Mouse (Mus musculus) layer of hippocampus, adult 8-10 months (tissue): Measurements from ENCODE around the gene Hist1h2ad. TPM values are rescaled to one million over a fixed set of nuclear protein-coding genes. Genes with fewer than 3 reads are reported as not detected.
"Not testable (repeated sequence)": the region's sequence is repeated elsewhere in the genome, so short reads cannot be mapped to it uniquely, and the experiment has no call there.

Experiments
- DNase-seq, 2 experiments: peaks; one replicate each; pipeline ENCODE4 v3.0.0; 2022; ENCODE audit warnings: low spot score in 2 of 2
- total RNA-seq, 4 experiments: library from RNA; stranded (reverse); gene quantifications; 2 replicates each; pipeline ENCODE4 v1.2.4; 2022

Hist1h2ad gene
- total RNA-seq, 4 experiments from 2014 or later = 3.0 to 11.0 (median 5.7) TPM

- DNase-seq = no peak
Observed at GRCm38 (mm10) chr13:23541497-23541896, 32.7 kb upstream of the Hist1h2ad start.

- DNase-seq = not testable (repeated sequence)
Observed at GRCm38 (mm10) chr13:23542225-23542980, 31.8 kb upstream of the Hist1h2ad start.

GRCm38 (mm10) chr13:23542999-23543607 is 31.1 kb upstream of the Hist1h2ad start, which contains the start of gene Hist1h2bh:
Gene Hist1h2bh, minus strand, starts transcription at chr13:23543392.
- peak; percentile 73 to 87 for DNase-seq

DNA sequence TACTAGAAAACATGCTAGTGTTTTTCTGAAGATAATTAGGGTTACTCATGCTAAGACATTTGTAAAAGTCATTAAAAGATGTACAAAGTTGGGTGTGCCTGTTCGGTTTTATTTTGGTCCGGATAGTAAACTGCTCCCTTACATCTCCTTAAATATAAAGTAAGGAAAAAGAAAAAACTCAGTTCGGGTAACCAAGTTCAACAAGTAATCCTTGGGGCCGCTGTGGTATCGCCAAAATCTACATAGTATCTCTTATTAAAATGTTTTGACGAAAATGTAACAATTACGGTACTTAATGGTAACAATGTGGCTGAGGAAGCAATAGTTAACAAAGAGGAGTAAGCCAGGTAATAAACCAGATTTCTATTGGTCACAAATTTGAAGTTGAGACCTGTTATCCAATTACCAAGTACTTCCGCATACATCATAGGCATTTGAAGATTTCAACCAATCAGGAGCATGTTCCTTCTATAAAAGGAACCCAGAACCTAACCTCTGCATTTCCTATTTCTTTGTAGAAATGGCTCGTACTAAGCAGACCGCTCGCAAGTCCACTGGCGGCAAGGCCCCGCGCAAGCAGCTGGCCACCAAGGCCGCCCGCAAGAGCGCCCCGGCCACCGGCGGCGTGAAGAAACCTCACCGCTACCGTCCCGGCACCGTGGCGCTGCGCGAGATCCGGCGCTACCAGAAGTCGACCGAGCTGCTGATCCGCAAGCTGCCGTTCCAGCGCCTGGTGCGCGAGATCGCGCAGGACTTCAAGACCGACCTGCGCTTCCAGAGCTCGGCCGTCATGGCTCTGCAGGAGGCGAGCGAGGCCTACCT is 30.0 kb upstream of the Hist1h2ad start, which contains the start of gene Hist1h3f:
Gene Hist1h3f (plus strand): TSS at position 88 of the 822 bp plus-strand sequence.
- peak in 1 of 2 experiments; percentile 69 for DNase-seq

DNA sequence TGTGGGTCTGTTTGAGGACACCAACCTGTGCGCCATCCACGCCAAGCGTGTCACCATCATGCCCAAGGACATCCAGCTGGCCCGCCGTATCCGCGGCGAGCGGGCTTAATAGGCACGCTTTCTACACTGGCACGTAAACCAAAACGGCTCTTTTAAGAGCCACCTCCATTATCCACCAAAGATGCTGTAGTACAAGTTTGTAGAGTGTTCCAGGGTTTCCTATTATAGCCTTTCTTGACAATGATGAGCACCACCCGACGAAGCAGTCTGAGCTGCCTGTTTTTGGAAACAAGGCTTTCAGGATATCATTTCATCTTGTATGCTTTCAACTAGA is 29.4 kb upstream of the Hist1h2ad start:
- DNase-seq = not testable (repeated sequence)

- no peak for DNase-seq
Observed at GRCm38 (mm10) chr13:23546694-23547093, 27.5 kb upstream of the Hist1h2ad start.

GRCm38 (mm10) chr13:23550761-23551145 is 23.4 kb upstream of the Hist1h2ad start:
- DNase-seq = no peak

DNA sequence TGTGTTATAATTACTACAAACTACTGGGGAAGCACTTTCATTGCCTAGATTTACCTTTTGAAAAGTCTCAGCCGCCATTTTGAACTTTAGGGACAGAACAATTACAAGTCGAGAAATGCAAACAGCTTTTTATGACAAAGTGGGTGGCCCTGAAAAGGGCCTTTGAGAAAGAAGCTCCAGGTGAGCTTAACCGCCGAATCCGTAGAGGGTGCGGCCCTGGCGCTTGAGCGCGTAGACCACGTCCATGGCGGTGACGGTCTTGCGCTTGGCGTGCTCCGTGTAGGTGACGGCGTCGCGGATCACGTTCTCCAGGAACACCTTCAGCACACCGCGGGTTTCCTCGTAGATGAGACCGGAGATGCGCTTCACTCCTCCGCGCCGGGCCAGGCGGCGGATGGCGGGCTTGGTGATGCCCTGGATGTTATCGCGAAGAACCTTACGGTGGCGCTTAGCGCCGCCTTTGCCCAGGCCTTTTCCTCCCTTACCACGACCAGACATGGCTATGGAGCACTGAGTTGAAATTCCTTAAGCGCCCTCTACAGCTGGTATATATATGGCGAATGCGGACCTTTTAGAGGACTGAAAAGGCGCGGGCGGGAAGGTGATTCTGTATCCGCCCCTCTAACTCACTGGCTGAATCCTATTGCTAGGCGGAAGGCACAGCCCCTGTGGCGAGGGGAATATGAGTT is 22.9 kb upstream of the Hist1h2ad start, which contains the start of gene Hist1h4f:
Gene Hist1h4f (minus strand): TSS at position 503 of the 689 bp plus-strand sequence.
- peak; percentile 91 to 93 for DNase-seq

DNA sequence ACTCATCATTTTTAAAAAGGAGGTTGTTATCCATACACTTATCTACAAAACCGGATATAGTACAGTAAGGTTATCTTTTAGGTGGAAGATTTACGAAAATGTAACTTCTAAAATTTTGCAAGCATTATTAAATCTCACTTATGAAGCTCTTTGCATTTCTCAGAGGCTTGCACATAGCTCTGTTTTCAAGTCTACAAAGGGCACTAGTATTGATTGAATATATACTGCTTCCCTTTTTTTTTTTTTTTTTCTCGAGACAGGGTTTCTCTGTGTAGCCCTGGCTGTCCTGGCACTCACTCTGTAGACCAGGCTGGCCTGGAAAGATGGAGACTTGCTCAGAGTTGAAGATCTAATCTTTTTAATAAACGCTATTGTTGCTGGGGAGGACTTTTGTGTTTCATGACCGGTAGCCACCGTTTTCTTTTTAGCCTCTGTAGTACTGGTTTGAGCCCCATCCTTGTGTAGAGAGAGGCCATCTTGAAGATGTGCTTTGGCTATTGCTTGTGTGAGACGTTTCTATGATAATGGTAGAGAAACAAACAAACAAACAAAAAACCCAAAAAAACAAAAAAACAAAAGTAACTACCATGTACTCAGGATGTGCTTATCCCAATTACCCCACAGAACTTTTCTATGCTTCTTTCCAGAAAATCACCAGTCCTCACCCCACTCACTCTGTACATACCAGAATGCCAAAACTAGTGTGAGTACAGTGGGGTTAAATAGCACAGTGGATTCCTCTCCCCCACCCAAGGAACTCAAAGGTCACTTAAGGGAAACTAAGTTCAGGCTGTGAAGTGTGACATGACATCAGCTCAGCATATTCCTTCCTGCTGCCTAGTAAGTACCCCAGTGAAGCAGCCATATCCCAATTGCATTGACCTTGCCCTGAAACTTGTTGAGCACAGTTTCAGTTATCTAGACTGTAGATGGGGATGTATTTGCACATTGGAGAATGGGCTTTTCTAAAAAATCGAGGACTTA is 22.0 kb upstream of the Hist1h2ad start:
- no peak for DNase-seq

- DNase-seq = no peak
Observed at GRCm38 (mm10) chr13:23552962-23553361, 21.2 kb upstream of the Hist1h2ad start, which contains the start of gene Hist1h1d. Gene Hist1h1d, plus strand, starts transcription at chr13:23553262.

DNA sequence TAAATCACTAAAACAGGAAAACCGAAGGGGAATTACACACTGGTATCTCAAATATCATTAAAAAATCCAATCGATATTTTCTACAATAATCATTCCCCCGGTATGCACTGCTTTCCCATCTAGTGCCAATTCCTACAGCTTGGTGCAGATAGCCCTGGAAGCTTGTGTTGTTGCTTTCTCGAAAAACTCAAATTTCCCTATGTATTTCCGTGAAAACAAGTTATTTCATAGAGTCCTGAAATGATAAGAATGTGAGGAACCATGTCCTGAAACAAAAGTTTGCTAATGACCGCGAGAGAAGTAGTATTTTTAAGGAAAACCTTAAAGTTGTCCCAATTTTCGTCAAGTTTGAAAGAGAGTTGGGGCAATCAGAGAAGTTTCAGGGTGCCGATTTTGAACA is 19.8 kb upstream of the Hist1h2ad start:
- no peak for DNase-seq

DNA sequence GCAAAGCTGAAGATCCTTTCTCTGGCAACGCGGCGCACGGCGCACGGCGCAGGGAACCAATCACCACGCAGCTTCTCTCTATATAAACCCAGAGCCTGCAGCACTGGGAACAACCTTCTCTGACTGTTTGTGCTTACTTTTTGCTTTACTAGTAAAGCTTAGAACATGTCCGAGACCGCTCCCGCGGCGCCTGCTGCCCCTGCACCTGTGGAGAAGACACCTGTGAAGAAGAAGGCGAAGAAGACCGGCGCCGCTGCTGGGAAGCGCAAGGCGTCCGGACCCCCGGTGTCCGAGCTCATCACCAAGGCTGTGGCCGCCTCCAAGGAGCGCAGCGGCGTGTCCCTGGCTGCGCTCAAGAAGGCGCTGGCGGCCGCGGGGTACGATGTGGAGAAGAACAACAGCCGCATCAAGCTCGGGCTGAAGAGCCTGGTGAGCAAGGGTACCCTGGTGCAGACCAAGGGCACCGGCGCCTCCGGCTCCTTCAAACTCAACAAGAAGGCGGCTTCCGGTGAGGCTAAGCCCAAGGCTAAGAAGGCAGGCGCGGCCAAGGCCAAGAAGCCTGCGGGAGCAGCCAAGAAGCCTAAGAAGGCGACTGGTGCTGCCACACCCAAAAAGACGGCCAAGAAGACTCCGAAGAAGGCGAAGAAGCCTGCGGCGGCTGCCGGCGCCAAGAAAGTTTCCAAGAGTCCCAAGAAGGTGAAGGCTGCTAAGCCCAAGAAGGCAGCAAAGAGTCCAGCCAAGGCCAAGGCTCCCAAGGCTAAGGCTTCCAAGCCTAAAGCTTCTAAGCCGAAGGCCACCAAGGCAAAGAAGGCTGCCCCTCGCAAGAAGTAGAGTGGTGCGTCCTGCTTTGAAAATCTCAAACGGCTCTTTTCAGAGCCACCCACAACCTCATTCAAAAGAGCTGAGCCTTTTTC is 19.0 kb upstream of the Hist1h2ad start:
- DNase-seq = peak; percentile 71 to 79

- peak; percentile 71 to 79 for DNase-seq
Observed at GRCm38 (mm10) chr13:23555839-23556416, 18.3 kb upstream of the Hist1h2ad start.

DNA sequence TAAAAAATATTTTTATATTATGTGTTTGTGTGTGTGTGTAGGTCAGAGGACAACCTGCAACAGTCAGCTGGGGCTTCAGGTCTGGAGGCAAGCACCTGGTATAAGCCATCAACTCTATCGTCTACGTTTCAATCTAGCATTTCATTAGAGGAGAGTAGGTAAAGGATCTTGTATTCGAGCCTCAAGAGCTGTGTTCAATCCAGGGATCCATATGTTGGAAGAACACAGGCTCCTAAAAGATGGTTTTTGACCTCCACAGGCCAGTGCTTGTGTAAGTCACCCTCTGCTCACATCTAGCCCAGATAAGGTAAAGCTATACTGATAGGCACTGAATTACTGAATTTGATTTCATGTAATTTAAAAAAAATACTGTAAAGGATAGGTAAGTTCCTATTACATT is 17.3 kb upstream of the Hist1h2ad start:
- DNase-seq = no peak

- DNase-seq = not testable (repeated sequence)
Observed at GRCm38 (mm10) chr13:23560699-23561098, 13.5 kb upstream of the Hist1h2ad start.

DNA sequence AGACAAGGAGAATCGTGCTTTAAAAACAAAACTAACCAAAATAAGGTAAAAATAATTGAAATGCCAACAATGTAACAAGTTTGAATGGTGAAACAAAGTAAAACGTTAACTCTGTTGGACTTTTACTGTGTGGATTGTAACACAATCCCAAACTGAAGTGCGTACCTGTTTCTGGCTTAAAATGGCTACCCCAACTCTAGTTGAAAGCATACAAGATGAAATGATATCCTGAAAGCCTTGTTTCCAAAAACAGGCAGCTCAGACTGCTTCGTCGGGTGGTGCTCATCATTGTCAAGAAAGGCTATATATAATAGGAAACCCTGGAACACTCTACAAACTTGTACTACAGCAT is 12.7 kb upstream of the Hist1h2ad start:
- DNase-seq = not testable (repeated sequence)

DNA sequence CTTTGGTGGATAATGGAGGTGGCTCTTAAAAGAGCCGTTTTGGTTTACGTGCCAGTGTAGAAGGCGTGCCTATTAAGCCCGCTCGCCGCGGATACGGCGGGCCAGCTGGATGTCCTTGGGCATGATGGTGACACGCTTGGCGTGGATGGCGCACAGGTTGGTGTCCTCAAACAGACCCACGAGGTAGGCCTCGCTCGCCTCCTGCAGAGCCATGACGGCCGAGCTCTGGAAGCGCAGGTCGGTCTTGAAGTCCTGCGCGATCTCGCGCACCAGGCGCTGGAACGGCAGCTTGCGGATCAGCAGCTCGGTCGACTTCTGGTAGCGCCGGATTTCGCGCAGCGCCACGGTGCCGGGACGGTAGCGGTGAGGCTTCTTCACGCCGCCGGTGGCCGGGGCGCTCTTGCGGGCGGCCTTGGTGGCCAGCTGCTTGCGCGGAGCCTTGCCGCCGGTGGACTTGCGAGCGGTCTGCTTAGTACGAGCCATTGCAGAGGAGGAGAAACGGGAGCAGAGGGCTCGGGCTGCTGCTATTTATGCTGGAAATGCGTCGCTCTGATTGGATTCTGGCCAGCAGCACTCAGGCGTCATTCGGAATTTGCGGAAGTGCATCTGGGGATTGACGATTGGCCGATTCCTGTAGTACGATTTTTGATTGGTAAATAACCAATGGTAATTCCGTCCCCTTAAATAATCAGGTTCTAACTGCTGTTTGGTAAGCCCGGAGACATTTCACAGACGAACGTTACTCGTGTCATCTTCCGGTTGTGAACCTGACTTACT is 12.1 kb upstream of the Hist1h2ad start, which contains the start of gene Hist1h3e:
Gene Hist1h3e (minus strand): TSS at position 487 of the 777 bp plus-strand sequence.
- DNase-seq = peak; percentile 95
